8 mouse cellular contexts compared by ENCODE assay signal in genomic region chr6:146888660-146889490, GRCm38 (mm10). TPM values are rescaled to one million over a fixed set of nuclear protein-coding genes. Genes with fewer than 3 reads are reported as not detected.
DNase-seq lines count a peak whose midpoint lies in the region; ATAC-seq and TF ChIP-seq lines count a peak whose summit lies in the region.

No protein-coding gene starts in this region.

- peak overlapping the region; percentile 78 for H3K4me2 ChIP-seq in heart, embryonic 15.5 days

- TF ChIP-seq CTCF in G1E (IDR thresholded peaks at IDR 0.05; ENCODE audit: low read depth, low read length) = no peak

- H3K9ac ChIP-seq in heart, embryonic 15.5 days = peak overlapping the region; percentile 98

- 8% methylated on average over 26 of the region's 26 CpGs for WGBS in heart, embryonic 15.5 days
- 20% methylated on average over 25 of the region's 26 CpGs for WGBS in macrophage (ENCODE audit: missing documents)

- no peak for DNase-seq in heart, postnatal 4 days
- no peak for DNase-seq in G1E (ENCODE audit: low spot score)
- DNase-seq in left cerebral cortex, adult 8-10 months (ENCODE audit: low spot score in 2 of 2) = no peak
- no peak for DNase-seq in Muller cell, postnatal 12 days (ENCODE audit: inconsistent ontology term)
- no peak for DNase-seq in ovary, postnatal 10 days (ENCODE audit: low spot score)

- no peaks in the 10 kb centered on the region for H3K36me3 ChIP-seq in heart, embryonic 15.5 days
- H3K36me3 ChIP-seq in G1E (replicated peaks) (no peaks in the 10 kb centered on the region), macrophage (ENCODE audit: inconsistent target) (no peaks in the 10 kb centered on the region)

- no peaks in the 10 kb centered on the region for H3K27me3 ChIP-seq in heart, embryonic 15.5 days
- peaks cover 9% of the 10 kb centered on the region for H3K27me3 ChIP-seq in G1E (ENCODE audit: insufficient read depth, low read length)

- ATAC-seq in heart, embryonic 15.5 days (replicated peaks; ENCODE audit: insufficient number of reproducible peaks, insufficient read depth, low FRiP score, low read depth) = peak; percentile 54
- no peak for ATAC-seq in G1E (ENCODE audit: extremely low read depth, insufficient number of reproducible peaks, low FRiP score, poor library complexity, severe bottlenecking)
- ATAC-seq in granulocyte monocyte progenitor cell, adult 5-6 weeks (replicated peaks; ENCODE audit: poor library complexity, severe bottlenecking) = peak; percentile 40

- peaks cover 35% of the 10 kb centered on the region for H3K4me1 ChIP-seq in heart, embryonic 15.5 days (replicated peaks)
- H3K4me1 ChIP-seq in G1E (ENCODE audit: insufficient read depth, low read depth, low read length) = peaks cover 14% of the 10 kb centered on the region

- peak overlapping the region; percentile 91 for H3K27ac ChIP-seq in heart, embryonic 15.5 days
- H3K27ac ChIP-seq in macrophage = peak overlapping the region; percentile 33

- no peaks in the 10 kb centered on the region for H3K9me3 ChIP-seq in heart, embryonic 15.5 days (replicated peaks)
- no peaks in the 10 kb centered on the region for H3K9me3 ChIP-seq in G1E (replicated peaks)

- H3K4me3 ChIP-seq in heart, embryonic 15.5 days = peak overlapping the region; percentile 99
- H3K4me3 ChIP-seq in G1E (ENCODE audit: low read depth, low read length) (peak overlapping the region; percentile 78), macrophage (ENCODE audit: inconsistent target) (peak overlapping the region; percentile 59)

- peaks cover 34% of the 10 kb centered on the region for H3K79me2 ChIP-seq in macrophage (ENCODE audit: inconsistent target)

RNA-seq across cellular contexts. Expression of gene Ppfibp1, which starts 0.6 kb away (rescaled TPM):
- 50.5 and 50.8 TPM in 2 replicates for polyA plus RNA-seq in heart, embryonic 15.5 days (2015; fragmentation: Nextera tagmentation; extraction: Ambion mirVana)
- total RNA-seq in heart, postnatal 4 days (2021) = 100 to 1,000 TPM in 1 of 2 experiments, 10 to 100 TPM in 1; 95.3 to 106 TPM
- total RNA-seq in G1E (2014; fragmentation: Nextera tagmentation) (3.1 and 3.3 TPM in 2 replicates), G1E (2017) (8.3 and 8.6 TPM in 2 replicates)
- polyA plus RNA-seq in G1E (2012) (0.32 and 1.1 TPM in 2 replicates), macrophage (2018) (23.9 to 52.2 TPM (median 31.5 TPM) in 3 replicates)
- 10.4 and 21.0 TPM in 2 replicates for total RNA-seq in granulocyte monocyte progenitor cell, adult 5-6 weeks (2014; fragmentation: Nextera tagmentation)
- 11.1 and 18.4 TPM in 2 replicates for total RNA-seq in granulocyte monocyte progenitor cell, adult 5-6 weeks (2017)
- total RNA-seq in macrophage (2018; cell fraction: chromatin; rRNA removed) = 1,000 to 10,000 TPM in 2 of 26 experiments, 100 to 1,000 TPM in 11, 10 to 100 TPM in 13; 69.3 to 1,140 (median 101) TPM
- total RNA-seq in macrophage (2018; cell fraction: cytosol; rRNA removed) = 100 to 1,000 TPM in 1 of 26 experiments, 10 to 100 TPM in 25; 27.6 to 138 (median 34.7) TPM
- total RNA-seq in macrophage (2018; cell fraction: nucleus; rRNA removed) = 100 to 1,000 TPM in 5 of 26 experiments, 10 to 100 TPM in 21; 34.5 to 464 (median 54.9) TPM
- total RNA-seq in left cerebral cortex, adult 8-10 months (2022) = 10 to 100 TPM; 48.2 to 53.8 (median 52.5) TPM

RNA-seq across cellular contexts. Expression of gene Smco2, which starts 39.0 kb away (rescaled TPM):
- polyA plus RNA-seq in heart, embryonic 15.5 days (2015; fragmentation: Nextera tagmentation; extraction: Ambion mirVana) = 0.53 TPM in 1 of 2 replicates, not detected in the other
- under 1 TPM; 0.47 to 0.62 TPM for total RNA-seq in heart, postnatal 4 days (2021)
- not detected in 2 replicates for total RNA-seq in G1E (2014; fragmentation: Nextera tagmentation)
- total RNA-seq in G1E (2017) = 0.60 TPM in 1 of 2 replicates, not detected in the other
- polyA plus RNA-seq in G1E (2012) = not detected in 2 replicates
- not detected in 2 replicates for total RNA-seq in granulocyte monocyte progenitor cell, adult 5-6 weeks (2014; fragmentation: Nextera tagmentation)
- total RNA-seq in granulocyte monocyte progenitor cell, adult 5-6 weeks (2017) = not detected in 2 replicates
- total RNA-seq in macrophage (2018; cell fraction: chromatin; rRNA removed) = not detected
- total RNA-seq in macrophage (2018; cell fraction: cytosol; rRNA removed) = not detected
- total RNA-seq in macrophage (2018; cell fraction: nucleus; rRNA removed) = not detected
- polyA plus RNA-seq in macrophage (2018) = not detected in 3 replicates
- under 1 TPM in 1 of 4 experiments, not detected in 3; 0.73 TPM for total RNA-seq in left cerebral cortex, adult 8-10 months (2022)
